9 mouse cellular contexts compared by ENCODE assay signal in the genomic region with DNA sequence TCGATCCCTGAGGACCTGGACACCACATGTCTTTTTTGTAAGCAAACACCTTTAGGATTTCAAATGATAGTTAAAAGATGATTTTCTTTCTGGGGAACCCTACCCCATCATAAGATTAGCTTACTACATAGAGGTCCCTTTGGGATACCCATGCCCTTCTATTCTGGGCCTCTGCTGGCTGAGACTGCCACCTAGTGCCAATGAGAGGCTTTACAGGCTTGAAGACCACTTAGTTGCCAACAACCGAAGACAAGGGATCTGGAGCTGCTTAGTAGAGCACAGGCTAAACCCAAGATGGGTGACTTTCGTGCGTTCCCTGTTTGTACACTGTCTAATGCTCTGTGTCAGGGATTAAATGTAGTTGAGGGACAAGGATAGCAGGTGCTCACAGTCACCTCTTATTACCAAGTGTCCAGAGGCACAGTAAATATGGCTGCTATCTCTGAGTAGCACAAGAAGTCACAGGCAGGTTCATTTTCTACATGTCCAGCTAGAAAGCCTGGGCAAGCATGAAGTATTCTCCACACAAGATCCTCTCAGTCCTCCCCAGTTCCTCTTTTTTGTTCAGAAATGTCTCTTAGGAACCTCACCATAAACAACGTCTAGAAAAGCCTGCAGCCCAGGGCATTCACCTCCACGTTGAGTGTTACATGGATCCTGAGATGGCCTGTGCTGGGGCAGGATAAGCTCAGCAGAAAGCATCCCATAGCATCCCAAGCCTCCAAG. TPM values are rescaled to one million over a fixed set of nuclear protein-coding genes. Genes with fewer than 3 reads are reported as not detected.
DNase-seq lines count a peak whose midpoint lies in the region; ATAC-seq and TF ChIP-seq lines count a peak whose summit lies in the region.
"Had no signal": no experiment of that assay in that cellular context is flagged by ENCODE, and none has a peak within 500 bp of the region (broad histone marks: within the 10 kb centered on the region; RNA-seq: fewer than 3 reads in every experiment).

No protein-coding gene starts in this region.

- no peak overlapping the region for H3K9ac ChIP-seq in MEL (ENCODE audit: control insufficient read depth, low read depth, low read length, poor library complexity, severe bottlenecking)
- H3K9ac ChIP-seq in liver, embryonic 15.5 days = no peak overlapping the region

- H3K27ac ChIP-seq in MEL (ENCODE audit: control insufficient read depth, low read depth, low read length) = no peak overlapping the region
- peak overlapping the region; percentile 89 for H3K27ac ChIP-seq in gastrocnemius, adult 2 months
- H3K27ac ChIP-seq in liver, embryonic 15.5 days (replicated peaks) = no peak overlapping the region
- H3K27ac ChIP-seq: limb, embryonic 13.5 days had no signal

- H3K79me2 ChIP-seq in MEL (ENCODE audit: control insufficient read depth, insufficient read depth, low read length, poor library complexity) = no peaks in the 10 kb centered on the region

- peaks cover 0 to 4% of the 10 kb centered on the region in 2 experiments; a peak in 2 of 4 replicates for H3K36me3 ChIP-seq in MEL (ENCODE audit: control insufficient read depth in 1 of 2, insufficient read depth in 2 of 2, low read length in 2 of 2)
- no peaks in the 10 kb centered on the region for H3K36me3 ChIP-seq in liver, embryonic 15.5 days (replicated peaks)
- H3K36me3 ChIP-seq: limb, embryonic 13.5 days had no signal

- H3K9me3 ChIP-seq in MEL (replicated peaks; ENCODE audit: insufficient read depth, low read length) = no peaks in the 10 kb centered on the region
- H3K9me3 ChIP-seq in liver, embryonic 15.5 days (replicated peaks) = no peaks in the 10 kb centered on the region
- H3K9me3 ChIP-seq: limb, embryonic 13.5 days had no signal

- peak; percentile 84 to 93 (median 85) for TF ChIP-seq CTCF in MEL (IDR thresholded peaks at IDR 0.05 in 2 of 3, conservative IDR thresholded peaks at IDR 0.05 in 1 of 3; ENCODE audit: control insufficient read depth in 1 of 3, insufficient read depth in 1 of 3, low read depth in 2 of 3, low read length in 3 of 3, poor library complexity in 1 of 3, severe bottlenecking in 1 of 3)
- TF ChIP-seq CTCF in gastrocnemius, adult 2 months (IDR thresholded peaks at IDR 0.05) = peak; percentile 94

- peak overlapping the region; percentile 58; the same call in 1 of the 2 replicates for H3K4me2 ChIP-seq in liver, embryonic 15.5 days

- TF ChIP-seq RAD21 in MEL (IDR thresholded peaks at IDR 0.05; ENCODE audit: low read depth, low read length) = peak; percentile 67

- no peak for TF ChIP-seq POLR2A in MEL (IDR thresholded peaks at IDR 0.05; ENCODE audit: control insufficient read depth in 1 of 2, insufficient read depth in 1 of 2, low read depth in 1 of 2, low read length in 2 of 2, poor library complexity in 1 of 2)

- 39% methylated on average over 6 of the region's 6 CpGs for WGBS in liver, embryonic 15.5 days (ENCODE audit: insufficient replicate concordance)

- TF ChIP-seq EP300 in MEL (IDR thresholded peaks at IDR 0.05; ENCODE audit: low read depth in 1 of 2, low read length in 2 of 2) = no peak

- H3K4me3 ChIP-seq in MEL (ENCODE audit: control insufficient read depth in 1 of 2, insufficient read depth in 1 of 2, low read depth in 2 of 2, low read length in 2 of 2) = no peak overlapping the region
- H3K4me3 ChIP-seq in gastrocnemius, adult 2 months = peak overlapping the region; percentile 82; the same call in 1 of the 2 replicates
- H3K4me3 ChIP-seq in liver, embryonic 15.5 days (replicated peaks) = no peak overlapping the region
- H3K4me3 ChIP-seq: limb, embryonic 13.5 days had no signal

- ATAC-seq in liver, embryonic 15.5 days (ENCODE audit: insufficient read depth) = no peak

- DNase-seq in adrenal gland, adult (ENCODE audit: inconsistent age in 2 of 2, low spot score in 1 of 2) = peak; percentile 56 to 87
- no peak for DNase-seq in adrenal gland, postnatal 4 days (ENCODE audit: low spot score in 2 of 2)
- DNase-seq in MEL (ENCODE audit: low read depth, low spot score) = peak; percentile 73
- peak; percentile 46 for DNase-seq in cerebellum, adult 8-10 months
- DNase-seq in gastrocnemius, adult 2 months = peak; percentile 58
- peak; percentile 34 to 47 for DNase-seq in kidney, adult 8-10 months
- peak; percentile 28 for DNase-seq in retina, adult 2 months (ENCODE audit: low read depth, low spot score)

- H3K27me3 ChIP-seq in MEL (ENCODE audit: control insufficient read depth in 1 of 2, insufficient read depth in 2 of 2, low read length in 2 of 2) = no peaks in the 10 kb centered on the region
- H3K27me3 ChIP-seq in liver, embryonic 15.5 days = no peaks in the 10 kb centered on the region
- H3K27me3 ChIP-seq: limb, embryonic 13.5 days had no signal

- intact Hi-C loops in gastrocnemius, adult 2 months (cut with DNase I) = no loop called here

- peaks cover 3 to 7% of the 10 kb centered on the region in 2 experiments; a peak in 2 of 4 replicates for H3K4me1 ChIP-seq in MEL (ENCODE audit: control insufficient read depth in 1 of 2, insufficient read depth in 2 of 2, low read length in 2 of 2)
- peaks cover 35% of the 10 kb centered on the region for H3K4me1 ChIP-seq in liver, embryonic 15.5 days (replicated peaks)

TF ChIP-seq in MEL, 35 proteins besides CTCF, POLR2A, EP300 and RAD21:
- TF ChIP-seq NRF1 (IDR thresholded peaks at IDR 0.05; ENCODE audit: insufficient read depth, low read depth, low read length, poor library complexity, severe bottlenecking) (no peak), HCFC1 (IDR thresholded peaks at IDR 0.05; ENCODE audit: low read depth, low read length) (no peak), MAX (IDR thresholded peaks at IDR 0.05; ENCODE audit: low read length) (0 out of 2 replicates have a peak, but pooled peaks have one; percentile 17), SIN3A (IDR thresholded peaks at IDR 0.05; ENCODE audit: low read length) (no peak), USF2 (IDR thresholded peaks at IDR 0.05; ENCODE audit: borderline replicate concordance in 1 of 2, insufficient read depth in 1 of 2, low read depth in 1 of 2, low read length in 2 of 2) (no peak), E2F4 (IDR thresholded peaks at IDR 0.05; ENCODE audit: borderline replicate concordance, low read depth, low read length) (no peak), BHLHE40 (IDR thresholded peaks at IDR 0.05; ENCODE audit: borderline replicate concordance, low read depth, low read length) (no peak), SMC3 (IDR thresholded peaks at IDR 0.05; ENCODE audit: low read depth, low read length) (peak; percentile 61), ZC3H11A (IDR thresholded peaks at IDR 0.05; ENCODE audit: low read depth, low read length) (peak; percentile 47), MAZ (IDR thresholded peaks at IDR 0.05; ENCODE audit: low read depth, low read length) (0 out of 2 replicates have a peak, but pooled peaks have one; percentile 31)

RNA-seq across cellular contexts. Expression of a gene that starts 37.6 kb away (rescaled TPM):
- total RNA-seq in adrenal gland, postnatal 4 days (2021) = 10 to 100 TPM; 61.1 to 64.6 TPM
- total RNA-seq in MEL (2012; rRNA removed) = 57.4 and 59.5 TPM in 2 replicates
- polyA plus RNA-seq in MEL (2012; ENCODE audit: insufficient read depth in 1 of 2, insufficient read length in 2 of 2, low read depth in 1 of 2, low replicate concordance in 2 of 2, missing spikeins in 1 of 2) = 10 to 100 TPM; 70.1 to 76.3 TPM
- 10 to 100 TPM; 10.5 to 15.8 TPM for total RNA-seq in gastrocnemius, adult 2 months (2021)
- 32.7 and 36.6 TPM in 2 replicates for polyA plus RNA-seq in liver, embryonic 15.5 days (2015; fragmentation: Nextera tagmentation; extraction: Ambion mirVana)

Comparison
In these comparisons a context has a peak if more than half of its experiments do, and no peak if none do; other contexts are left out.
1. DNase-seq: peak in adrenal gland, adult (2 of 2), MEL (single experiment), cerebellum, adult 8-10 months (single experiment), gastrocnemius, adult 2 months (single experiment), kidney, adult 8-10 months (2 of 2) and retina, adult 2 months (single experiment); none in adrenal gland, postnatal 4 days (0 of 2).